Mouse (Mus musculus) skeletal muscle tissue, adult 2 months (tissue): ENCODE measurements around the gene Rhox2c.
"Not testable (repeated sequence)": the region's sequence is repeated elsewhere in the genome, so short reads cannot be mapped to it uniquely, and the experiment has no call there.

Experiments used
- DNase-seq: peaks from one replicate; pipeline ENCODE4 v3.0.0-alpha.2; 2012; ENCODE audit warnings: low read depth, low spot score

Rhox2c gene

DNA sequence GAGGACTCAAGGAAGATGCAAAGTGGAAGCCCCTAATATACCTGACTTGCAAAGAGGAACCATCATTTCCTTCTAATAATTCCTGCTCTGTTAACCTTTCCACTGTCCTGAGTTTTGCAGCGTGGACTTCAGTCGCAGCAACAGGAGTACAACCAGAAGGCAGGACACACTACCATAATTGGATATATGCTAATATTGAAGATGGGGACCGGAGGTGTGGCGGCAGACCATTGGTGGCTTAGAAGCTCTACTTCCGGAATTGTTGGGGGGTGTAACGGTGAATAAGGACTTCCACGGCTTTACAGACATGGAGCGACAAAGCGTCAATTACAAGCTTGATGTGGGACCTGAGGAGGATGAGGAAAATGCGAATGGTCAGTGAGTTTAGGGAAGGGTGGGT, at the start of gene Rhox2c:
TSS of gene Rhox2c (plus strand) at position 301 of the 400 bp plus-strand sequence.
- DNase-seq, result not testable (repeated sequence)

GRCm38 (mm10) chrX:37411767-37412166, 41.7 kb upstream of the Rhox2c start, which contains the start of gene Rhox2b:
Gene Rhox2b (plus strand): TSS chrX:37412067.
- not testable (repeated sequence) for DNase-seq

DNA sequence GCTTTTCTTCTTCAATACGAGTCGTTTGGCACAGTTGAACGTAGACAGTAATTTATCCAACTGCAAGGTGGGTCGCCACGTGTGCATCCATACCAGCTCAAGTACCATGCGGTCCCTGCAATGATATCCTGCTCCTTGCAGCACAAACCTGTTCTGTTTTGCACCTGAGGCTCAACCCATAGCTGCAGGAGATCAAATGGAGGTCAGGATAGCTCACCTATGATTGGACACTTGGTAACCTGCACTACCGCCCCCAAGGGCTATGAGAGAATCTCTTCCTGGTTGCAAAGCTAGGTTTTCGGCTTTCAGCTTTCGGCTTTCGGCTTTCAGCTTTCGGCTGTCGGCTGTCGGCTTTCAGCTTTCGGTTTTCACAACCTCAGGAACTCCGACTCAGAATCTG, 21.3 kb upstream of the Rhox2c start, which contains the start of gene Rhox4b:
TSS of gene Rhox4b (plus strand) at position 301 of the 400 bp plus-strand sequence.
- DNase-seq, result not testable (repeated sequence)

GRCm38 (mm10) chrX:37458285-37458684, 4.8 kb downstream of the Rhox2c start, which contains the start of gene Rhox3c:
Gene Rhox3c (plus strand): TSS chrX:37458585.
- not testable (repeated sequence) for DNase-seq

DNA sequence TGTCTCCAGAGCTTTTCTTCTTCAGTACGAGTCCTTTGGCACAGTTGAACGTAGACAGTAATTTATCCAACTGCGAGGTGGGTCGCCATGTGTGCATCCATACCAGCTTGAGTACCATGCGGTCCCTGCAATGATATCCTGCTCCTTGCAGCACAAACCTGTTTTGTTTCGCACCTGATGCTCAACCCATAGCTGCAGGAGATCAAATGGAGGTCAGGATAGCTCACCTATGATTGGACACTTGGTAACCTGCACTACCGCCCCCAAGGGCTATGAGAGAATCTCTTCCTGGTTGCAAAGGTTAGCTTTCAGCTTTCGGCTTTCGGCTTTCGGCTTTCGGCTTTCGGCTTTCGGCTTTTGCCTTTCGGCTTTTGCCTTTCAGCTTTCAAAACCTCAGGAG, 26.6 kb downstream of the Rhox2c start, which contains the start of gene Rhox4c:
TSS of gene Rhox4c (plus strand) at position 301 of the 400 bp plus-strand sequence.
- not testable (repeated sequence) for DNase-seq

DNA sequence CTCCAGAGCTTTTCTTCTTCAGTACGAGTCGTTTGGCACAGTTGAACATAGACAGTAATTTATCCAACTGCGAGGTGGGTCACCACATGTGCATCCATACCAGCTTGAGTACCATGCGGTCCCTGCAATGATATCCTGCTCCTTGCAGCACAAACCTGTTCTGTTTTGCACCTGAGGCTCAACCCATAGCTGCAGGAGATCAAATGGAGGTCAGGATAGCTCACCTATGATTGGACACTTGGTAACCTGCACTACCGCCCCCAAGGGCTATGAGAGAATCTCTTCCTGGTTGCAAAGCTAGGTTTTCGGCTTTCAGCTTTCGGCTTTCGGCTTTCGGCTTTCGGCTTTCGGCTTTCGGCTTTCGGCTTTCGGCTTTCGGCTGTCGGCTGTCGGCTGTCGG, 60.6 kb downstream of the Rhox2c start, which contains the start of gene Rhox4d:
TSS of gene Rhox4d (plus strand) at position 301 of the 400 bp plus-strand sequence.
- not testable (repeated sequence) for DNase-seq
